Mouse (Mus musculus) inflammation-experienced regulatory T-cells (primary cell): ENCODE data around the gene Cobl. TPM values are rescaled to one million over a fixed set of nuclear protein-coding genes. Genes with fewer than 3 reads are reported as not detected.

ENCODE experiments used
- polyA plus RNA-seq, 2 experiments: library from polyadenylated mRNA; unstranded; fragments of 100-300 nt; shearing (Covaris generic); gene quantifications; one replicate each; pipeline ENCODE4 v1.2.1; 2017

Gene Cobl
- polyA plus RNA-seq, result under 1 TPM; 0.27 to 0.40 TPM

GRCm38 (mm10) chr11:12464181-12465162 is at the start of gene Cobl:
Cobl (minus strand) TSS chr11:12464960.

